Mouse (Mus musculus) lung, postnatal 10 days (tissue): ENCODE data around the gene Rnf180.
A peak's percentile ranks its signal among the peaks of the same experiment; 100 is the strongest.
"Not testable (repeated sequence)": the region's sequence is repeated elsewhere in the genome, so short reads cannot be mapped to it uniquely, and the experiment has no call there.

Source experiments
- DNase-seq: peaks from one replicate; pipeline ENCODE4 v3.0.0; 2021

Rnf180 gene

GRCm38 (mm10) chr13:105294715-105295114 is at the start of gene Rnf180:
Rnf180 (minus strand) TSS chr13:105294815.
- no peak for DNase-seq

DNA sequence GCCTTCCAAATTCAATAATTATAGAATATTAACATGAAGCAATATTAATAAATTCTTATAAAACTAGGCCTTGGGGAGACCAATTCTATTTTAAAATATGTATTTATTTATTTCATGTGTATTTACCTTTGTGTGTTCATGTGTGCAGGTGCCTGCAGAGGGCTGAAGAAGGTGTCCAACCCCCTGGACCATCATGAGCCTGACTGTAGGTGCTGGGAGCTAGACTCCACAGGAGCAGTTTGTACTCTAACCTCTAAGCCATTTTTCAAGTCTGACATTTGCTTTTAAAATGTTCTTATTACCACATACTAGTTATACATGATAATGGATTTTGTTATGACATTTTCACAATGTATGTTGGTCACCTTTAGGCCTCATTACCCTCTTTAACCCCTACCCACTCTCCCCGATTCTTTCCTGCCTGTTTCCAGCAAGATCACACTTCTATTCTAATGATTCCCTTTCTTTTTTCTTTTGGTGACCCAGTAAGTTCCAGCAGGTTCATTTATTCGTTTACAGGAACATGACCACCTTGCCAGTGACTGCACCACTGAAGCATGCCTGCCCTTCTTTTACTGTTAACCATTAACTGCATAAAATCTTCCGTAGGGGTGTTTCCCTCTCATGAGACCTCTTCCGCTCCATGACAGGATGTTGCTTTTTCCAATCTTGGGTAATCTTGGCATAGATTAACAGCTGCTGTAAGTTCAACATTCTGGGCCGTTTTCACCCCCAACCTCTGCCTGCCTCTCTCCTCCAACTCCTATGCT is 36.8 kb upstream of the Rnf180 start:
- DNase-seq, result no peak

DNA sequence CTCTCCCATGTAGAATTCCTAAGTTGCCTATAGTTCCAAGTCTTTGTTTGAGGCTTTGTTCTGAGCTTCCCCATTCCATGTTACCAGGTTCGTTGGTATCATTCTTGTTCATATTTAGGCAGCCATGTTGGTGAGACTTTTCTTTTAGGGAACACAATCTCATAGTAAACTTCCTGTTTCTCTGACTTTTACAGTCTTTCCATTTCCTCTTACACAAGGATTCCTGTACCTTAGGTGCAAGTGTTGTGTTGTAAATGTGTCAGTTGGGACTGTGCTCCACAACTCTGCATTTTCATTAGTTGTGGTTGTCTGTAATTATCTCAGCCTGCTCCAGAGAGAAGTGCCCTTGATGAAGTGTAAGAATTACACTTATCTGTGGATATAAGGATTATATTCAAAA is 32.3 kb upstream of the Rnf180 start:
- no peak for DNase-seq

DNA sequence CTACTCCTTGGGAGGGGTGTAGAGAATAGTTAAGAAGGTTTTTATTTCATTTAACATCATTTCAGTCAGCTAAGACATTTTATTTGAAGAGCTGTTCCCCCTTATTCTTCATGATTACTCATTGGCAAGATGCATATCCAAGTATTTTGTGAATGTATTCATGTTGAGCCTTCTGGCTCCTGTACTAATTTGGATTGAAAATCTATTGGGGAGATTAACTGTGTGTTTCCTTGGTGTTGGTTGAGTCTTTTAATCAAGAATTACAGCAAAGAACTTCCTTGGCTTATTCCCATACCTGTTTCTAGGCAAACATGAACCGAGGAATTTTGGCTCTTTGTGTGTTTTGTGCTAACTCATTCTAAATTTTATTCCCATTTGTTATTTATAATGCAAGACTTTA is 22.3 kb upstream of the Rnf180 start:
- no peak for DNase-seq

GRCm38 (mm10) chr13:105316009-105316408 is 21.4 kb upstream of the Rnf180 start:
- no peak for DNase-seq

DNA sequence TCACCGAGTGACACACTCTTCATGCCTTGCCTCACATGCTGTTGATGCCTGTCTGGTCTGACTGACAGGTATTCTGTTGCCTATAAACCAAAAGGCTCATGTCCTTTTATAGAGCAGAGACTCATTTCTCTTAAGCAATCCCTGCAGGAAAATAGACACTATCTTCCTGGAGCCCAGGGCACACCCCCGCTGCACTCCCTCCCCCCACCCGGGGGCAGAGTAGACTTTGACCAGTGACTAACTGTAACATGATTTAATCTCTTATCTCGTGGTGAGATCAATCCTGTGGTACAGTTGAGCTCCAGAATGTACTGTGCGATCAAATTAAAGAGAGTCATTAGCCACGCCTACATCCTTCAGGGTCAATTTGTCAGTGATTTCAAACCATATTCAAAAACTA is 18.1 kb upstream of the Rnf180 start:
- no peak for DNase-seq

- not testable (repeated sequence) for DNase-seq
Observed at GRCm38 (mm10) chr13:105310562-105310961, 15.9 kb upstream of the Rnf180 start.

- DNase-seq, result no peak
Observed at GRCm38 (mm10) chr13:105305513-105305912, 10.9 kb upstream of the Rnf180 start.

DNA sequence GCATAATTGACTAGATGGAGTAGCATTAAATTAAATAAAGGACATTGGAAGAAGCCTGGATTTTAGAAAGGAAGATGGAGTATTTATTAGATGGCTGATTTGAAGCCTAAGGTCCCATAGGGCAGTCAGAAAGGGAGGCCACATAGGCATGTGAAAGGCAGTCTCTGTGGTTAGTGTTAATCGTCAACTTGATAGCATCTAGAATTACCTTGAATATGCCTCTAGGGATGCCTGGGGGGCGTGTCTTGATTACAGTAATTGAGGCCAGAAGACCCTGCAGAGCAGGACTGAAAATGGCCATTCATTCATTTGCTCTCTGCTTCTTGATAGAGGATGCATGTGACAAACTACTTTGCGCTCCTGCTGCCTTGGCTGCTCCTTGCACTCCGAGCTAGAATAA is 9.4 kb upstream of the Rnf180 start:
- DNase-seq, result no peak

DNA sequence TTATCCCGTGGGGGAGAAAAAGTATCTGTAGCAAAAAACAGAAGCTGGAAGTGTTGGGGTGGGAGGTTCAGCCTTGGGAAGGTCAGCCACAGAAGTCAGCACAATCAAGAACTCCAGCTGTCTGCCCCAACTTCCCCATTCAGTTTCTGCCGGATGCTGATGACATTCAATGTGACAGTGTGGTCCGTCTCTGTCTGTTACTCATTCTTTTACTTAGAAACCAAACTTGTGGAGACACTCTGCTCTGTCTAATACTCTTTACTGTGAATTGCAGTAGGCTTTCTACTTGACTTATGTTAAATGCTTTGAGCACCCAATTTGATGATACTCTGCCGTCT is 5.4 kb upstream of the Rnf180 start:
- DNase-seq, result no peak

DNA sequence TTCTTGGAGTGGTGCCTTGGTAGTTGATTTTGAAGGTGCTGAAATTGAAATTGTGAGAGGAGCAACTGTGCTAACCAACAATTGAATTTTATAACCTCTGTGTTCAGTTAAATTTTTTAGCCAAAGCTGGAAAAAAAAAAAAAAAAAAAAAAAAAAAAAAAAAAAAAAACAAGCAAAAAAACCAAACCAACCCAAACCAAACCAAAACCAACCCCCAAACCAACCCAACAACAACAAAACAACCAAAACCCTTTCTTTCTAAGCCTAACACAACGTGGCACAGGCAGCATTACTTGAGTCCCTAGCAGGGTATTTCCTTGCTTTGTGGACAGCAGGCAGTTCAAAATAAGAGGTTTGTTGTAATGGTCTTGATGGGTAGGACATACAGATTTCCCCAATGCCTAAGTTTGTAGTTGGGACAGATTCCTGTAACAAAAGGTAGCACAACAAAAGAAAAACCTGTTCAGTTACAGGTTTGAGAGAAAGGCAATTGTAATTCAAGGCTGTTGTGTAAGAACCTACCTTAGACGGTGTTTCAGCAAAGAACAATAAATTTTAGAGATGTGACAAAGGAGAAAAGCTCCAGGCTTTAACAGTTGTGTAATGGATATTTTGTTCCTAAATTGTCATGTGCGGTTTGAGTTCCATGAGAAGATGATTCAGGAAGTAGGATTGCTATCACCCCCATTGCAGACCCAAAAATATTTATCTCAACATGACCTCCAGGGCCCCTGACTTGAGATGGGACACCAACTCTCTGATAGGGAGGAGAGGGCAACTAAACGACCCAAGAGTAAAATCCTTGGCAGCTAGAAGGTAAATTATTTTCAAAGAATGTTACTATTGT is 4.8 kb upstream of the Rnf180 start:
- no peak for DNase-seq

GRCm38 (mm10) chr13:105293781-105294667 is 591 bp downstream of the Rnf180 start:
- DNase-seq, result peak; percentile 61

GRCm38 (mm10) chr13:105291816-105292215 is 2.8 kb downstream of the Rnf180 start:
- peak; percentile 76 for DNase-seq

DNA sequence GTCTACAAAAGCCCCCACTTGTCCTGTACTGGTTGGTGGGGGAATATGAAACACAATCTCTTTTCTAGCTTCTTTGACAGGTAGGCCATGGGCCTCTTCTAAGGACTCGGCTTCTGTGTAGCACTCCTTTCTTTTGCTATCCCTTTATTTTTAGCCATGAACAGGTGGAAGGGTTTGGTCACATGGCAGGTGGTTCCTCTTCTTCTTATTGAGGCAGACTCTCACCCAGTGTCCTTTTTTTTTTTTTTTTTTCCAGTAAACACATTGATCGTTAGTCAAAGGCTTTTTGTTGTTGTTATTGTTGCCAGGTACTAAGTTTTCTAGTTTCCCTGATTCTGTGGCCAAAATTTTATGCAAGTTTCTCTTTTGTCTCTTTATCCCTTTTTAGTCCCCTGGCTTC is 4.0 kb downstream of the Rnf180 start:
- no peak for DNase-seq

DNA sequence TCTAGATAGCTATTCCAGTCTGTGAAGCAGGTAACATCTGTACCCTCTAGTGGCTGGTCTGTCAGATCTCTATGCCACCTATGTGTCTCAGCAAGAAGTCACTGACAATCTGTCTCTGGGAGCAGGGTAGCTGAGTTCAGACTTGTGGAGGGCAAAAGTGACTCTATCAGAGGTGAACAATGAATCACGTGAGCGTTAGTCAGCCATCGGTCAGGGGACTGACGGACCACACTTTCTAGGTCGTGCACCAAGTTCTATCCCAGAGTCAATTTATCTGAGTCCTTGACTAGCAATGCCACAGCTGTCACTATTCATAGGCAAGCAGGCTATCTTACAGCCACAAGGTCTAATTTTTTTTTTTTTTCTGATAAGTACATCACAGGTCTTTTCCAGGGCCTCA is 4.6 kb downstream of the Rnf180 start:
- no peak for DNase-seq

DNA sequence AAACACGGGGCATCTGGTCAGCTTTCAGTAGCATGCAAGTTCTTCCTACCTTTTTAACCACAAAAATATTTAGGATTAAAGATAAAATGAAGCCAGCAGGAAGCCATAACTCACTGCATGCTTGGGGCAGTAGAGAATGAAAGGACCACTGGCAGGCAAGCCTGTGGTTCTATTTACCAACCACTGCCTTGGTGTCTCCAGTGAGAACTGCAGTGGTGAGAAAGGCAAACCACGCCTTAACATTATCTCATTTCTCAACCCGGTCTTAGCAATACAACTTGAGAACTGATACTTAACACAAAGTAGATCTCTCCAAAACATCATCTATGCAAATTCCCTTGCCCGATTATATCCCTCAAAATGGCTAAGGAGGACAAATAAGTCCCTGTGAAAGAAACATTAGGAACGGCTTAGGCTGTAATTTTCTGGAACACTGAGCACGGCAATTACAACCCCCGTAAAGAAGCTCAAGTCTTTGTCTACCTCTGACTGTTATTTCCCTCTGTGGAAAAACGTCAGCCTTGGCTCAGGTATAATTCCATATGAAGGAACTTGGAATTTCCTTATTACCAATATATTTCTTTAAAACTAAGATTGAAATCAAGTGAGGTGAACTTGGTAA is 15.1 kb downstream of the Rnf180 start:
- no peak for DNase-seq

DNA sequence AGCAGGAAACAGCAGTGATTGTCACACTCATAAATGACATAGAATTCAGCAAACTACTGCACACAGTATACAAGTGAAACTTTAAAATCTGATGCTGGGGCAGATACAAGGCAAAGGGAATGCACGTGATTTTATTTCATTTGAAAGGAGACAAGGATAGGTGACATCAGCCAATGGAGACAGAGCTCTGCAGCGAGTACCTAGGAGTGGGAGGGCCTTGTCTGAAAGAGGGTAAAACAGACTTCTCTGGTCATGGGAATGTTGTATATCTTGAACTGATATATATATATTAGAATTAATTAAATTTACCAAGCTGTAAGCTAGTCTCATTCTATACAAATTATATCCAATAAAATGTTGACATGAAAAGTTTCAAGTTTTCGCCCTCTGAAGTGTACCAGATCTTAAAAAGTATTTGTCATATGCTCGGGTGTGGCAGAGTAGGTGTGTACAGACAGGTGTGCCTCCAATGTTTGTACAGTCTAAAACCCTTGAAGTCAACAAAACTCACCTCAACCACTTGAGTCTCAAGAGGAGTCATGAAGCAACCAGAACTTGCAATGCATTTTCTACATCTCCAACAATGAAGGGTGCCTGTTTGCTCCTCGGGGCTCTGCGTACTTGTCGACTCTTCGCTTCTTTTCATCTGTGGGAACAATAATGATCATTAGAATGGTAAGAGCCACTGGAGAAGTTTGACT is 24.1 kb downstream of the Rnf180 start:
- DNase-seq, result peak; percentile 26

- DNase-seq, result no peak
Observed at GRCm38 (mm10) chr13:105267464-105267863, 27.2 kb downstream of the Rnf180 start.

- peak; percentile 58 for DNase-seq
Observed at GRCm38 (mm10) chr13:105266746-105267145, 27.9 kb downstream of the Rnf180 start.

GRCm38 (mm10) chr13:105256757-105257433 is 37.7 kb downstream of the Rnf180 start:
- no peak for DNase-seq

DNA sequence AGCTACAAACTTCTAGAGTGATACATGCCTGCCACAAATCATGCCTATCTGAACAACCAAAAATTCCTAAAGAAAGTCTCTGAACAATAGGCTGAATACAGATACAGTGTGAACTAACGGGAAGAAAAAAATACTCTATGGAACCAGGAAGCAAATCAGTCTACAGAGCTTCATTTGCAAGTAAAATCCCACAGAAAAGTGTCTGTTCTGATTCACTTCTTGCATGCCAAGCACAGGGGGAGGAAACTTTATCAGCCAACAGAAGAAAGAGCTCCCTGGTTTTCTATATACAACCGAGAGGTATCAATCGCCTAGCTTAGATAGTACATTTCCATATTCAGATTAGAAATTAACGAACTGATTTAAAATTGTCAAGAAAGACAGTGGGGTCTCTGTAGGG is 43.8 kb downstream of the Rnf180 start:
- no peak for DNase-seq

- no peak for DNase-seq
Observed at GRCm38 (mm10) chr13:105250264-105250663, 44.4 kb downstream of the Rnf180 start.
